Mouse (Mus musculus) liver, postnatal 0 days (tissue): ENCODE results near the gene Ggcx.

Experiments used
- CTCF ChIP-seq: sonication (generic); IDR thresholded peaks from 2 replicates; pipeline ENCODE4 v1.5.1; 2016; ENCODE audit warnings: antibody characterized with exemption, low read depth
- EP300 ChIP-seq: IDR thresholded peaks from 2 replicates; pipeline ENCODE4 v1.6.1; 2016; ENCODE audit warnings: antibody characterized with exemption, low read depth, mild to moderate bottlenecking

DNA sequence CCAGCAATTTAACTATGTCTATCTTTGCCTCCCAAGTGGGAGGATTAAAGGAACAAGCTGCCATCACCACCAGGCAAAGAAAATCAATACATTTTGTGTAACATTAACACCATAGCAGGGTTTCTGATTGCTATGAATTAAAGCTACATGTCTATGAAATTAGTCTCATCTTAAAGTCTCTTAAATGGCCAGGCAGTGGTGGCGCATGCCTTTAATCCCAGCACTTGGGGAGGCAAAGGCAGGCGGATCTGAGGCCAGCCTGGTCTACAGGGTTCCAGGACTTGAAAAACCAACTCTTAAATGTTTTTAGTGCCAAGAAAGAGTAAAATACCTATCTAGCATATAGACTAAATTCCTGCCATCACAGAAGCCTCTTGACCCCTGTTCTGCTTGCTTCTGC, 18.0 kb downstream of the Ggcx start:
- TF ChIP-seq CTCF (no peak), EP300 (no peak)
